20 mouse cellular contexts compared by ENCODE assay signal in genomic region chr7:84384778-84385177, GRCm38 (mm10). TPM values are rescaled to one million over a fixed set of nuclear protein-coding genes. Genes with fewer than 3 reads are reported as not detected.
DNase-seq lines count a peak whose midpoint lies in the region; ATAC-seq lines count a peak whose summit lies in the region.
"Had no signal": no experiment of that assay in that cellular context is flagged by ENCODE, and none has a peak within 500 bp of the region (broad histone marks: within the 10 kb centered on the region; RNA-seq: fewer than 3 reads in every experiment).

No protein-coding gene starts in this region.

- DNase-seq in frontal cortex, adult 2 months (ENCODE audit: extremely low spot score in 1 of 2, low spot score in 1 of 2) = no peak
- peak; percentile 31 for DNase-seq in 3T3-L1 (ENCODE audit: low read depth, low spot score)
- peak; percentile 59 for DNase-seq in NIH3T3 (ENCODE audit: low read depth)
- DNase-seq in kidney, postnatal 14 days = no peak
- DNase-seq in right cerebral cortex, postnatal 14 days = no peak
- DNase-seq: adrenal gland, postnatal 10 days; cerebellum, adult 11-12 months; cerebellum, adult 8-10 months; cerebellum, postnatal 10 days; cerebellum, postnatal 36 days; gastrocnemius, postnatal 25 days; kidney, adult 11 months; kidney, adult 8-10 months had no signal

- peak; percentile 22; the same call in 1 of the 2 replicates for ATAC-seq in frontal cortex, adult (ENCODE audit: low TSS enrichment)
- ATAC-seq: activated CD4-positive, CD25-positive, alpha-beta regulatory T cell, adult 4 months; CD4-positive, CD25-positive, alpha-beta regulatory T cell, adult 4 months; forebrain, embryonic 13.5 days; forebrain, embryonic 16.5 days; hindbrain, embryonic 16.5 days; intestine, embryonic 15.5 days had no signal

RNA-seq across cellular contexts. Expression of gene Arnt2, which starts 25.2 kb away (rescaled TPM):
- polyA plus RNA-seq in frontal cortex, adult 2 months (2012; rRNA removed) = 128 and 154 TPM in 2 replicates

Comparison
In these comparisons a context has a peak if more than half of its experiments do, and no peak if none do; other contexts are left out.
1. DNase-seq: peak in 3T3-L1 (single experiment) and NIH3T3 (single experiment); none in frontal cortex, adult 2 months (0 of 2), kidney, postnatal 14 days (single experiment) and right cerebral cortex, postnatal 14 days (single experiment).